Mouse (Mus musculus) midbrain, embryonic 12.5 days (tissue): Measurements from ENCODE around the gene Oxt. TPM values are rescaled to one million over a fixed set of nuclear protein-coding genes. Genes with fewer than 3 reads are reported as not detected.
"Not testable (repeated sequence)": the region's sequence is repeated elsewhere in the genome, so short reads cannot be mapped to it uniquely, and the experiment has no call there.

Experiments
- ATAC-seq: fragments of 200-750 bp; cut with Nextera tagmentation; 2 replicates; pipeline ENCODE4 v1.8.0; 2017; ENCODE audit warnings: low read depth, moderate TSS enrichment, moderate library complexity; ENCODE audit not compliant: low FRiP score
- H3K27ac ChIP-seq: fragments of 300-500 bp; sonication (generic); replicated peaks from 2 replicates; pipeline ENCODE4 v1.5.1; 2016; ENCODE audit warnings: mild to moderate bottlenecking
- H3K27me3 ChIP-seq: fragments of 300-500 bp; sonication (generic); 2 replicates; pipeline ENCODE4 v1.6.1; 2016; ENCODE audit warnings: mild to moderate bottlenecking
- H3K36me3 ChIP-seq: fragments of 300-500 bp; sonication (generic); 2 replicates; pipeline ENCODE4 v1.6.1; 2016
- H3K4me1 ChIP-seq: fragments of 300-500 bp; sonication (generic); 2 replicates; pipeline ENCODE4 v1.6.1; 2016
- H3K4me2 ChIP-seq: fragments of 300-500 bp; sonication (generic); replicated peaks from 2 replicates; pipeline ENCODE4 v1.6.1; 2016; ENCODE audit warnings: mild to moderate bottlenecking, moderate library complexity
- H3K4me3 ChIP-seq: fragments of 300-500 bp; sonication (generic); 2 replicates; pipeline ENCODE4 v1.5.1; 2016; ENCODE audit warnings: mild to moderate bottlenecking
- H3K9ac ChIP-seq: fragments of 300-500 bp; sonication (generic); replicated peaks from 2 replicates; pipeline ENCODE4 v1.6.1; 2016; ENCODE audit warnings: mild to moderate bottlenecking, moderate library complexity
- H3K9me3 ChIP-seq: fragments of 300-500 bp; sonication (generic); 2 replicates; pipeline ENCODE4 v1.6.1; 2016; ENCODE audit warnings: mild to moderate bottlenecking
- WGBS: fragments of 180-500 bp; shearing (Covaris S2); methylation state at CpG from one replicate; pipeline ENCODE4 v1.1.7; 2016; 5-methylcytosine and 5-hydroxymethylcytosine counted together
- polyA plus RNA-seq: library from polyadenylated mRNA; unstranded; fragments of >200 nt; fragmentation: Nextera tagmentation; extraction: Ambion mirVana; gene quantifications from 2 replicates; pipeline ENCODE4 v1.2.1, GENCODE M21; 2016

Oxt gene
- polyA plus RNA-seq, 1 experiment from 2014 or later = not detected

- H3K27ac ChIP-seq = no peak overlapping the region
- no peaks in the 10 kb centered on the region for H3K9me3 ChIP-seq
- H3K27me3 ChIP-seq = no peaks in the 10 kb centered on the region
- ATAC-seq = no peak
- peaks cover 48% of the 10 kb centered on the region for H3K36me3 ChIP-seq
- no peak overlapping the region for H3K4me2 ChIP-seq
- H3K4me3 ChIP-seq = no peak overlapping the region
- peaks cover 6% of the 10 kb centered on the region for H3K4me1 ChIP-seq
- WGBS = 59% methylated on average over 2 of the region's 2 CpGs
- H3K9ac ChIP-seq = no peak overlapping the region
Measured at GRCm38 (mm10) chr2:130558015-130558414, 18.0 kb upstream of the Oxt start.

GRCm38 (mm10) chr2:130563212-130564055 lies 12.5 kb upstream of the Oxt start, which contains the start of gene Mrps26:
Gene Mrps26 (plus strand): TSS chr2:130563742.
- Histone ChIP-seq H3K36me3 (peaks cover 22% of the 10 kb centered on the region), H3K9ac (peak within 1 kb of the TSS; percentile 92), H3K4me1 (peaks cover 17% of the 10 kb centered on the region), H3K27ac (peak within 1 kb of the TSS; percentile 54), H3K27me3 (no peaks in the 10 kb centered on the region), H3K4me3 (peak within 1 kb of the TSS; percentile 79), H3K4me2 (peak within 1 kb of the TSS; percentile 75), H3K9me3 (no peaks in the 10 kb centered on the region)
- ATAC-seq = peak; percentile 99
- WGBS = under 1% methylated on average over 61 of the region's 61 CpGs

GRCm38 (mm10) chr2:130564063-130564462 lies 11.9 kb upstream of the Oxt start:
- peaks cover 17% of the 10 kb centered on the region for H3K4me1 ChIP-seq
- 0% methylated on average over 11 of the region's 23 CpGs for WGBS
- H3K36me3 ChIP-seq = peaks cover 19% of the 10 kb centered on the region
- no peaks in the 10 kb centered on the region for H3K27me3 ChIP-seq
- H3K9me3 ChIP-seq = no peaks in the 10 kb centered on the region
- H3K27ac ChIP-seq = 0 out of 2 replicates have a peak overlapping the region, but pooled peaks have one; percentile 20
- peak overlapping the region; percentile 92 for H3K9ac ChIP-seq
- ATAC-seq = peak; percentile 5; the same call in 1 of the 2 replicates
- peak overlapping the region; percentile 75 for H3K4me2 ChIP-seq
- H3K4me3 ChIP-seq = peak overlapping the region; percentile 79

- Histone ChIP-seq H3K9ac (peak overlapping the region; percentile 92), H3K27me3 (no peaks in the 10 kb centered on the region), H3K9me3 (no peaks in the 10 kb centered on the region), H3K4me2 (peak overlapping the region; percentile 75; the same call in 1 of the 2 replicates), H3K36me3 (peaks cover 19% of the 10 kb centered on the region), H3K4me3 (peak overlapping the region; percentile 79), H3K27ac (no peak overlapping the region), H3K4me1 (peaks cover 17% of the 10 kb centered on the region)
- WGBS = 81% methylated on average over 8 of the region's 8 CpGs
- ATAC-seq = no peak
Measured at GRCm38 (mm10) chr2:130564983-130565382, 11.0 kb upstream of the Oxt start.

DNA sequence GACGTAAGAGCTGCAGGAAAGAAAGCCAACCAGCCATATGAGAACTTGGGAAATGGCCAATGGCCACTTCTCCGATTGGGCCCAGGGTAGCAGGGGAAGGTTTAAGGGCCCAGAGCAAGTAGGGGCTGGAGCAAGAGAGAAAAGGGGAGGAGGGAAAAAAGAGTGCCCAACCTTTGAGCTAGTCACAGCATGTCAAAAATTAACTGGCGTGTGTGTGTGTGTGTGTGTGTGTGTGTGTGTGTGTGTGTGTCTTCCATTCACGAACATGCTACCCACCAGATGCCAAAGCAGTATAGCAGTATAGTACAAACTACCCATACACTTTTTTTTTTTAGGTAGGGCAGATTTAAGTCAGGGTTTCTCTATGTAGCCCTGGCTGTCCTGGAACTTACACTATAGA lies 7.1 kb upstream of the Oxt start:
- H3K27me3 ChIP-seq = peaks cover 14% of the 10 kb centered on the region
- H3K4me1 ChIP-seq = peaks cover 10% of the 10 kb centered on the region
- H3K9ac ChIP-seq = no peak overlapping the region
- no peak for ATAC-seq
- no peak overlapping the region for H3K4me2 ChIP-seq
- H3K9me3 ChIP-seq = no peaks in the 10 kb centered on the region
- WGBS = 86% methylated on average over 4 of the region's 4 CpGs
- H3K27ac ChIP-seq = no peak overlapping the region
- H3K4me3 ChIP-seq = no peak overlapping the region
- peaks cover 19% of the 10 kb centered on the region for H3K36me3 ChIP-seq

- no peak overlapping the region for H3K27ac ChIP-seq
- no peak overlapping the region for H3K9ac ChIP-seq
- peaks cover 18% of the 10 kb centered on the region for H3K27me3 ChIP-seq
- H3K4me2 ChIP-seq = no peak overlapping the region
- no peaks in the 10 kb centered on the region for H3K9me3 ChIP-seq
- H3K36me3 ChIP-seq = peaks cover 19% of the 10 kb centered on the region
- H3K4me3 ChIP-seq = no peak overlapping the region
- no peak for ATAC-seq
- peaks cover 2% of the 10 kb centered on the region for H3K4me1 ChIP-seq
Measured at GRCm38 (mm10) chr2:130569926-130570325, 6.0 kb upstream of the Oxt start.

DNA sequence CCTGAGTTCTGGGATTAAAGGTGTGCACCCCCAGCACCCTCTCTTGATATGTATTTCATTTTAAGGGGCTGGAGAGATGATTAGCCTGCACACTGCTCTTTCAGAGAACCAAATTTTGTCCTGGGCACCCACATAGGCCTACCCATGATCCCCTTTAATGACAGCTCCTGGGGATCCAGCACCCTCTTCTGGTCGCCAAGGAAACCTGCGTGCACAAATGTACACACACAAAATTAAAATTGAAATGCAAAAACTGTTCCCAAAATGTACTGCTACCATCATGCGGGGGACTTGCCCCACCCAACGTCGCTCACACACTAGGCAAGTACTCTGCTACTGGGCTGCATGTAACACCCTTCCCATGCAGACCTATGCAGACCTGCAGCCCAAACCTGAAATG lies 1.0 kb upstream of the Oxt start:
- Histone ChIP-seq H3K9me3 (no peaks in the 10 kb centered on the region), H3K27me3 (peaks cover 68% of the 10 kb centered on the region), H3K4me3 (no peak overlapping the region), H3K4me2 (no peak overlapping the region), H3K4me1 (peaks cover 15% of the 10 kb centered on the region), H3K9ac (no peak overlapping the region), H3K36me3 (no peaks in the 10 kb centered on the region), H3K27ac (no peak overlapping the region)
- 76% methylated on average over 5 of the region's 5 CpGs for WGBS
- no peak for ATAC-seq

GRCm38 (mm10) chr2:130576564-130576963 lies 591 bp downstream of the Oxt start:
- peaks cover 25% of the 10 kb centered on the region for H3K4me1 ChIP-seq
- H3K4me2 ChIP-seq = peak overlapping the region; percentile 45
- H3K9ac ChIP-seq, H3K27ac ChIP-seq, H3K36me3 ChIP-seq, H3K9me3 ChIP-seq, ATAC-seq: not testable (repeated sequence)
- H3K27me3 ChIP-seq = peaks cover 84% of the 10 kb centered on the region
- WGBS = 2% methylated on average over 32 of the region's 32 CpGs
- peak overlapping the region; percentile 29 for H3K4me3 ChIP-seq

- no peak for ATAC-seq
- H3K9ac ChIP-seq = no peak overlapping the region
- H3K27ac ChIP-seq = no peak overlapping the region
- H3K4me1 ChIP-seq = peaks cover 25% of the 10 kb centered on the region
- H3K4me3 ChIP-seq = no peak overlapping the region
- H3K36me3 ChIP-seq = no peaks in the 10 kb centered on the region
- 4% methylated on average over 9 of the region's 9 CpGs for WGBS
- 0 out of 2 replicates have a peak overlapping the region, but pooled peaks have one; percentile 45 for H3K4me2 ChIP-seq
- peaks cover 89% of the 10 kb centered on the region for H3K27me3 ChIP-seq
- no peaks in the 10 kb centered on the region for H3K9me3 ChIP-seq
Measured at GRCm38 (mm10) chr2:130577021-130577420, 1.0 kb downstream of the Oxt start.

GRCm38 (mm10) chr2:130577632-130578031 lies 1.7 kb downstream of the Oxt start:
- H3K9ac ChIP-seq = no peak overlapping the region
- H3K4me1 ChIP-seq = peaks cover 25% of the 10 kb centered on the region
- H3K27me3 ChIP-seq = peaks cover 90% of the 10 kb centered on the region
- no peak overlapping the region; the same call in 1 of the 2 replicates for H3K4me2 ChIP-seq
- H3K4me3 ChIP-seq = 0 out of 2 replicates have a peak overlapping the region, but pooled peaks have one; percentile 2
- no peak overlapping the region for H3K27ac ChIP-seq
- no peak; the same call in 1 of the 2 replicates for ATAC-seq
- WGBS = 5% methylated on average over 12 of the region's 12 CpGs
- H3K36me3 ChIP-seq = no peaks in the 10 kb centered on the region
- H3K9me3 ChIP-seq = no peaks in the 10 kb centered on the region

DNA sequence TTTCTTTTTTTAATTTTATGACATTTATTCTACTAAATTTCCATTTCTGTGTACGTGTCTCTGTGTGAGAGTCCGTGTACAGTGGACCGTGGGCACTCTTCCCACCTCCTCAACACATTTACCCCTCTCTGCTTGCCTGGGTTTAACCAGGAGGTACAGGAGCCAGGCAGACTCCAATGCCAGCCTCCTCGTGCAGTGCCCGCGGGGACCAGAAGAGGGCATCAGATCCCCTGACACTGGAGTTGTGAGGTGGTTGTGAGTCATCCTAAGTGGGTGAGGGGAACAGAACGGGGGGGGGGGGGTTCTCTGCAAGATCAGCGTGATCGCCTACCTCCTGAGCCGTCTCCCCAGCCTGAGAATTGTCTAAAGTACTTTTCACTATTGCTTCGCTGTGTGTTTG lies 2.2 kb downstream of the Oxt start:
- Histone ChIP-seq H3K36me3 (no peaks in the 10 kb centered on the region), H3K9ac (no peak overlapping the region), H3K4me3 (no peak overlapping the region), H3K9me3 (no peaks in the 10 kb centered on the region), H3K4me1 (peaks cover 25% of the 10 kb centered on the region), H3K27me3 (peaks cover 94% of the 10 kb centered on the region), H3K27ac (no peak overlapping the region), H3K4me2 (no peak overlapping the region)
- no peak for ATAC-seq
- 7% methylated on average over 11 of the region's 11 CpGs for WGBS

GRCm38 (mm10) chr2:130579791-130580190 lies 3.8 kb downstream of the Oxt start:
- WGBS = 7% methylated on average over 8 of the region's 8 CpGs
- Histone ChIP-seq H3K4me2 (no peak overlapping the region), H3K4me3 (no peak overlapping the region), H3K9me3 (no peaks in the 10 kb centered on the region), H3K4me1 (peaks cover 25% of the 10 kb centered on the region), H3K27ac (no peak overlapping the region), H3K9ac (no peak overlapping the region), H3K36me3 (no peaks in the 10 kb centered on the region), H3K27me3 (peaks cover 100% of the 10 kb centered on the region)
- no peak for ATAC-seq
